Mouse (Mus musculus) CH12.LX (cell line): ENCODE results near the gene Ms4a8a. TPM values are rescaled to one million over a fixed set of nuclear protein-coding genes. Genes with fewer than 3 reads are reported as not detected.

Source experiments
- DNase-seq: peaks from one replicate; pipeline ENCODE4 v3.0.0-alpha.2; 2013; ENCODE audit errors: extremely low read depth
- H3K27ac ChIP-seq: 2 replicates; pipeline ENCODE4 v1.5.1; 2012; ENCODE audit warnings: low read depth, mild to moderate bottlenecking, control low read depth, moderate library complexity; ENCODE audit not compliant: insufficient read depth
- H3K27me3 ChIP-seq: replicated peaks from 2 replicates; pipeline ENCODE3; 2012; ENCODE audit warnings: inconsistent platforms
- H3K36me3 ChIP-seq, 2 experiments: replicated peaks in 1 of 2; 2 replicates each; pipeline versions ENCODE3 to v1.6.1; 2012; ENCODE audit warnings: inconsistent platforms in 1 of 2, low read length in 1 of 2, mild to moderate bottlenecking in 1 of 2, mixed read lengths in 1 of 2, moderate library complexity in 1 of 2; ENCODE audit not compliant: control insufficient read depth in 1 of 2, insufficient read depth in 1 of 2
- H3K4me1 ChIP-seq, 2 experiments: 2 replicates each; pipeline ENCODE4 v1.6.1; 2012; ENCODE audit warnings: inconsistent platforms in 1 of 2, moderate library complexity in 1 of 2; ENCODE audit not compliant: insufficient read depth in 2 of 2, control insufficient read depth in 1 of 2
- H3K4me2 ChIP-seq: 2 replicates; pipeline ENCODE4 v1.6.1; 2012; ENCODE audit warnings: low read depth, mild to moderate bottlenecking, control low read depth; ENCODE audit not compliant: poor library complexity, insufficient read depth, severe bottlenecking
- H3K4me3 ChIP-seq, 3 experiments: fragments of 150-350 bp in 1 of 3; sonication (generic) in 1 of 3; replicated peaks in 1 of 3; 2 replicates each; pipeline versions ENCODE3 to v1.5.1; 2011 to 2012; ENCODE audit warnings: low read depth in 2 of 3, low read length in 2 of 3, mild to moderate bottlenecking in 2 of 3, moderate library complexity in 2 of 3, control low read depth in 1 of 3, improper control_type of control experiment in 1 of 3, inconsistent platforms in 1 of 3, mixed read lengths in 1 of 3; ENCODE audit not compliant: poor library complexity in 1 of 3
- H3K79me2 ChIP-seq: replicated peaks from 2 replicates; pipeline ENCODE4 v1.6.1; 2012; ENCODE audit warnings: mild to moderate bottlenecking, moderate library complexity; ENCODE audit not compliant: control insufficient read depth, poor library complexity, insufficient read depth, severe bottlenecking; ENCODE audit errors: extremely low read depth
- H3K9ac ChIP-seq: 2 replicates; pipeline ENCODE4 v1.6.1; 2012; ENCODE audit warnings: low read depth, mild to moderate bottlenecking, control low read depth, moderate library complexity; ENCODE audit not compliant: insufficient read depth
- H3K9me3 ChIP-seq: replicated peaks from 2 replicates; pipeline ENCODE3; 2012; ENCODE audit warnings: low read length, inconsistent platforms, mixed read lengths
- BHLHE40 ChIP-seq: IDR thresholded peaks from 2 replicates; pipeline ENCODE4 v1.6.1; 2011; ENCODE audit warnings: mild to moderate bottlenecking, low read depth, low read length, improper control_type of control experiment
- CHD1 ChIP-seq: IDR thresholded peaks from 2 replicates; pipeline ENCODE4 v1.6.1; 2012; ENCODE audit warnings: low read depth, low read length, improper control_type of control experiment, inconsistent platforms
- CHD2 ChIP-seq: IDR thresholded peaks from 2 replicates; pipeline ENCODE4 v1.6.1; 2011; ENCODE audit warnings: low read length, improper control_type of control experiment
- CTCF ChIP-seq, 2 experiments: IDR thresholded peaks in 1 of 2; conservative IDR thresholded peaks in 1 of 2; 2 replicates each; pipeline ENCODE4 v1.5.1; 2011 to 2012; ENCODE audit warnings: low read depth in 2 of 2, low read length in 2 of 2, improper control_type of control experiment in 1 of 2, inconsistent platforms in 1 of 2, mild to moderate bottlenecking in 1 of 2, moderate library complexity in 1 of 2
- E2F4 ChIP-seq: IDR thresholded peaks from 2 replicates; pipeline ENCODE4 v1.6.1; 2011; ENCODE audit warnings: low read depth, low read length, improper control_type of control experiment; ENCODE audit not compliant: insufficient replicate concordance
- ELF1 ChIP-seq: IDR thresholded peaks from 2 replicates; pipeline ENCODE4 v1.6.1; 2014; ENCODE audit warnings: low read depth, mild to moderate bottlenecking, inconsistent platforms, low read length, improper control_type of control experiment
- EP300 ChIP-seq: IDR thresholded peaks from 2 replicates; pipeline ENCODE4 v1.6.1; 2011; ENCODE audit warnings: low read length, improper control_type of control experiment
- GABPA ChIP-seq: IDR thresholded peaks from 2 replicates; pipeline ENCODE4 v1.6.1; 2012; ENCODE audit warnings: low read depth, low read length, improper control_type of control experiment, inconsistent platforms; ENCODE audit not compliant: insufficient replicate concordance
- HCFC1 ChIP-seq: IDR thresholded peaks from 2 replicates; pipeline ENCODE4 v1.6.1; 2012; ENCODE audit warnings: low read depth, mild to moderate bottlenecking, inconsistent platforms, low read length, improper control_type of control experiment
- JUND ChIP-seq: conservative IDR thresholded peaks from 2 replicates; pipeline ENCODE4 v1.6.1; 2011; ENCODE audit warnings: low read depth, low read length, improper control_type of control experiment
- KAT2A ChIP-seq: IDR thresholded peaks from 2 replicates; pipeline ENCODE4 v1.6.1; 2012; ENCODE audit warnings: low read length, improper control_type of control experiment, inconsistent platforms; ENCODE audit not compliant: insufficient replicate concordance
- MAFK ChIP-seq: IDR thresholded peaks from 2 replicates; pipeline ENCODE4 v1.6.1; 2011; ENCODE audit warnings: low read length, improper control_type of control experiment; ENCODE audit not compliant: insufficient replicate concordance
- MAX ChIP-seq: IDR thresholded peaks from 2 replicates; pipeline ENCODE4 v1.6.1; 2011; ENCODE audit warnings: low read length, improper control_type of control experiment
- MAZ ChIP-seq: IDR thresholded peaks from 2 replicates; pipeline ENCODE4 v1.6.1; 2012; ENCODE audit warnings: low read depth, mild to moderate bottlenecking, inconsistent platforms, low read length, improper control_type of control experiment, moderate library complexity
- MEF2A ChIP-seq: IDR thresholded peaks from 2 replicates; pipeline ENCODE4 v1.6.1; 2014; ENCODE audit warnings: low read depth, mild to moderate bottlenecking, inconsistent platforms, low read length, improper control_type of control experiment, borderline replicate concordance
- MXI1 ChIP-seq: IDR thresholded peaks from 2 replicates; pipeline ENCODE4 v1.6.1; 2011; ENCODE audit warnings: mild to moderate bottlenecking, low read depth, low read length, improper control_type of control experiment
- MYC ChIP-seq: IDR thresholded peaks from 2 replicates; pipeline ENCODE4 v1.6.1; 2011; ENCODE audit warnings: low read depth, mild to moderate bottlenecking, improper control_type of control experiment, low read length
- NRF1 ChIP-seq: IDR thresholded peaks from 2 replicates; pipeline ENCODE4 v1.6.1; 2014; ENCODE audit warnings: low read depth, mild to moderate bottlenecking, inconsistent platforms, low read length, improper control_type of control experiment, moderate library complexity
- PAX5 ChIP-seq: IDR thresholded peaks from 2 replicates; pipeline ENCODE4 v1.6.1; 2012; ENCODE audit warnings: low read length, inconsistent platforms, mixed read lengths
- POLR2A ChIP-seq: IDR thresholded peaks from 2 replicates; pipeline ENCODE4 v1.6.1; 2011; ENCODE audit warnings: low read depth, mild to moderate bottlenecking, improper control_type of control experiment, low read length
- POLR2AphosphoS2 ChIP-seq: IDR thresholded peaks from 2 replicates; pipeline ENCODE4 v1.6.1; 2011; ENCODE audit warnings: low read depth, low read length, improper control_type of control experiment
- RAD21 ChIP-seq: IDR thresholded peaks from 2 replicates; pipeline ENCODE4 v1.6.1; 2011; ENCODE audit warnings: low read depth, mild to moderate bottlenecking, low read length, improper control_type of control experiment, moderate library complexity
- RCOR1 ChIP-seq: conservative IDR thresholded peaks from 2 replicates; pipeline ENCODE4 v1.6.1; 2012; ENCODE audit warnings: low read depth, mild to moderate bottlenecking, inconsistent platforms, low read length, improper control_type of control experiment
- SIN3A ChIP-seq: IDR thresholded peaks from 2 replicates; pipeline ENCODE4 v1.6.1; 2012; ENCODE audit warnings: low read length, improper control_type of control experiment, inconsistent platforms
- SMC3 ChIP-seq: IDR thresholded peaks from 2 replicates; pipeline ENCODE4 v1.6.1; 2011; ENCODE audit warnings: low read depth, low read length, improper control_type of control experiment
- TBP ChIP-seq: conservative IDR thresholded peaks from 2 replicates; pipeline ENCODE4 v1.6.1; 2011; ENCODE audit warnings: low read depth, low read length, improper control_type of control experiment
- TCF12 ChIP-seq: IDR thresholded peaks from 2 replicates; pipeline ENCODE4 v1.6.1; 2014; ENCODE audit warnings: low read depth, mild to moderate bottlenecking, inconsistent platforms, low read length, improper control_type of control experiment
- UBTF ChIP-seq: IDR thresholded peaks from 2 replicates; pipeline ENCODE4 v1.6.1; 2012; ENCODE audit warnings: low read depth, mild to moderate bottlenecking, inconsistent platforms, low read length, improper control_type of control experiment, moderate library complexity
- USF1 ChIP-seq: IDR thresholded peaks from 2 replicates; pipeline ENCODE4 v1.6.1; 2014; ENCODE audit warnings: low read depth, mild to moderate bottlenecking, inconsistent platforms, low read length, improper control_type of control experiment
- USF2 ChIP-seq: conservative IDR thresholded peaks from 2 replicates; pipeline ENCODE4 v1.6.1; 2011; ENCODE audit warnings: low read depth, low read length, improper control_type of control experiment
- ZC3H11A ChIP-seq: IDR thresholded peaks from 2 replicates; pipeline ENCODE4 v1.6.1; 2012; ENCODE audit warnings: low read depth, mild to moderate bottlenecking, inconsistent platforms, low read length, improper control_type of control experiment
- ZKSCAN1 ChIP-seq: IDR thresholded peaks from 2 replicates; pipeline ENCODE4 v1.6.1; 2012; ENCODE audit warnings: low read depth, inconsistent platforms, low read length, improper control_type of control experiment, borderline replicate concordance
- ZMIZ1 ChIP-seq: IDR thresholded peaks from 2 replicates; pipeline ENCODE4 v1.6.1; 2012; ENCODE audit warnings: low read depth, mild to moderate bottlenecking, inconsistent platforms, low read length, improper control_type of control experiment
- dilution Hi-C: fragments of 300-500 bp; cut with MboI; formaldehyde crosslinking; loops from 2 replicates; pipeline ENCODE4 v1.14.3; 2020; ENCODE audit warnings: low sequenced_read_pairs; ENCODE audit not compliant: extremely low pct_unique_long_range_greater_than_20kb, extremely low pct_ligation_motif_present
- in situ Hi-C: fragments of 300-500 bp; cut with MboI; formaldehyde crosslinking; loops from 3 replicates; pipeline ENCODE4 v1.14.3; 2019; ENCODE audit warnings: low sequenced_read_pairs, low pct_ligation_motif_present, low pct_unique_long_range_greater_than_20kb, mixed read lengths
- polyA plus RNA-seq: library from polyadenylated mRNA; unstranded; fragments of >175 nt; gene quantifications from 2 replicates; pipeline ENCODE4 v1.2.1, GENCODE M21; 2012; ENCODE audit warnings: low read depth; ENCODE audit not compliant: insufficient read length
- total RNA-seq, 2 experiments: library from RNA; depleted of rRNA; stranded (reverse); fragments of 300-350 nt in 1 of 2; fragments of >200 nt in 1 of 2; gene quantifications; 2 replicates each; pipeline ENCODE4 v1.2.3; 2012 to 2014

Ms4a8a gene
- total and polyA plus RNA-seq, 3 experiments: not detected

- in situ Hi-C loops: loop anchor here (25.0 kb wide), 1 partner anchor 564 kb away; the partner anchor contains the start of genes Ms4a2 and Ms4a6d
- Histone ChIP-seq H3K79me2 (no peaks in the 10 kb centered on the region), H3K27me3 (no peaks in the 10 kb centered on the region), H3K9ac (peak overlapping the region; percentile 76), H3K4me2 (peak overlapping the region; percentile 68), H3K4me1 (peaks cover 2 to 37% of the 10 kb centered on the region in 2 experiments; a peak in 3 of 4 replicates), H3K36me3 (no peaks in the 10 kb centered on the region), H3K4me3 (peak overlapping the region; percentile 34 to 44 (median 39)), H3K9me3 (no peaks in the 10 kb centered on the region), H3K27ac (peak overlapping the region; percentile 23; the same call in 1 of the 2 replicates)
- dilution Hi-C loops: no loop called here
- DNase-seq: no peak
- no peak for TF ChIP-seq PAX5
- no peak for TF ChIP-seq UBTF
Measured at GRCm38 (mm10) chr19:11048503-11048902, 32.4 kb downstream of the Ms4a8a start.

- dilution Hi-C loops: no loop called here
- no peak for TF ChIP-seq GABPA
- TF ChIP-seq HCFC1: peak; percentile 18
- no peak for TF ChIP-seq RCOR1
- TF ChIP-seq MAFK: no peak
- TF ChIP-seq PAX5: no peak
- no peak for TF ChIP-seq USF1
- TF ChIP-seq MAZ: no peak
- TF ChIP-seq KAT2A: no peak
- no peak for TF ChIP-seq CHD1
- no peak for TF ChIP-seq E2F4
- TF ChIP-seq ZKSCAN1: no peak
- TF ChIP-seq EP300: no peak; the same call in 1 of the 2 replicates
- no peak for TF ChIP-seq SMC3
- no peak for TF ChIP-seq CHD2
- TF ChIP-seq JUND: no peak
- no peak for TF ChIP-seq UBTF
- TF ChIP-seq MYC: peak; percentile 42; the same call in 1 of the 2 replicates
- TF ChIP-seq POLR2A: peak; percentile 55
- TF ChIP-seq ELF1: peak; percentile 80
- TF ChIP-seq ZMIZ1: peak; percentile 46; the same call in 1 of the 2 replicates
- TF ChIP-seq TCF12: peak; percentile 46; the same call in 1 of the 2 replicates
- no peak for TF ChIP-seq POLR2AphosphoS2
- no peak for TF ChIP-seq MEF2A
- no peak for TF ChIP-seq BHLHE40
- no peak for TF ChIP-seq USF2
- TF ChIP-seq ZC3H11A: no peak
- peak; percentile 43; the same call in 1 of the 2 replicates for TF ChIP-seq TBP
- no peak; the same call in 1 of the 2 replicates for TF ChIP-seq SIN3A
- TF ChIP-seq CTCF (conservative IDR thresholded peaks at IDR 0.05 in 1 of 2, IDR thresholded peaks at IDR 0.05 in 1 of 2; ENCODE audit: low read depth in 2 of 2, low read length in 2 of 2): no peak
- no peak for TF ChIP-seq NRF1
- TF ChIP-seq MAX: no peak
- TF ChIP-seq MXI1: no peak
- TF ChIP-seq RAD21: no peak; the same call in 1 of the 2 replicates
Measured at GRCm38 (mm10) chr19:11048009-11048408, 32.9 kb downstream of the Ms4a8a start.

More at GRCm38 (mm10) chr19:11048009-11048408, 32.9 kb downstream of the Ms4a8a start:
- DNase-seq: peak; percentile 71
- no peaks in the 10 kb centered on the region for H3K27me3 ChIP-seq
- in situ Hi-C loops: loop anchor here (25.0 kb wide), 1 partner anchor 564 kb away; the partner anchor contains the start of genes Ms4a2 and Ms4a6d
- no peaks in the 10 kb centered on the region for H3K36me3 ChIP-seq
- peak overlapping the region; percentile 34 to 44 (median 39) for H3K4me3 ChIP-seq
- peak overlapping the region; percentile 68 for H3K4me2 ChIP-seq
- H3K9ac ChIP-seq: peak overlapping the region; percentile 76
- H3K27ac ChIP-seq: peak overlapping the region; percentile 23; the same call in 1 of the 2 replicates
- no peaks in the 10 kb centered on the region for H3K79me2 ChIP-seq
- peaks cover 2 to 37% of the 10 kb centered on the region in 2 experiments; a peak in 3 of 4 replicates for H3K4me1 ChIP-seq
- H3K9me3 ChIP-seq: no peaks in the 10 kb centered on the region
